Comparison of ENCODE assay signal across 15 mouse cellular contexts in the genomic region with DNA sequence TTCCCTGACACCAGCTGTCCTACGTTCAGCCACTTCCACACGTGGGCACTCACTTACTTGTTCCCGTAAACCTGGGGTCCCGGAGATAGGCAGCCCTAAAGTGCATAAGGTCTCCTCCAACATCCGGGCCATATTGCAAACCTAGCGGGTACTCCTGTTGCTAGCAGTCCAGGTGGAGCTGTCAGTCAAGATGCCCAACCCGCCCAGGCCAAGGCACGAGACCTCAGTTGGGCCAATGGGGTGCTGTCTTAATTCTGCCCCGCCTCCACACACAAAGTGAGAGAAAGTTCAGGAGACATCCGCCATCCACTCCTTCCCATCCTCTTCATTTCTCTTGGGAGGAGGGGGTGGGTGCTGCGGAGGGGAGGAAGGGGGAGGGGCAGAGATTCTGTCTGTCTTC. TPM values are rescaled to one million over a fixed set of nuclear protein-coding genes. Genes with fewer than 3 reads are reported as not detected.
"Had no signal": no experiment of that assay in that cellular context is flagged by ENCODE, and none has a peak within 500 bp of the region (broad histone marks: within the 10 kb centered on the region; RNA-seq: fewer than 3 reads in every experiment).

No protein-coding gene starts in this region.

- H3K27me3 ChIP-seq: neural tube, embryonic 15.5 days had no signal

- DNase-seq: kidney, adult 9 months; kidney, postnatal 36 days; liver; lung, adult 2 months; lung, postnatal 36 days; thymus, adult 2 months; thymus, postnatal 25 days had no signal

- H3K27ac ChIP-seq: kidney, postnatal 0 days; limb, embryonic 12.5 days; liver, embryonic 14.5 days; midbrain, embryonic 13.5 days; neural tube, embryonic 15.5 days; stomach, postnatal 0 days had no signal

- H3K4me3 ChIP-seq: limb, embryonic 12.5 days; midbrain, embryonic 13.5 days; myocyte; neural tube, embryonic 15.5 days had no signal

- H3K9ac ChIP-seq: limb, embryonic 12.5 days; liver, embryonic 14.5 days; midbrain, embryonic 13.5 days; neural tube, embryonic 15.5 days had no signal

- H3K9me3 ChIP-seq: limb, embryonic 12.5 days; midbrain, embryonic 13.5 days; neural tube, embryonic 15.5 days had no signal

- H3K36me3 ChIP-seq: limb, embryonic 12.5 days; midbrain, embryonic 13.5 days; neural tube, embryonic 15.5 days had no signal

RNA-seq across cellular contexts. Expression of a gene that starts 41.4 kb away (rescaled TPM):
- total RNA-seq: megakaryocyte progenitor cell, adult 5-6 weeks had no signal
